Mouse (Mus musculus) limb, embryonic 11.5 days (tissue): ENCODE results near the gene Ncdn. TPM values are rescaled to one million over a fixed set of nuclear protein-coding genes. Genes with fewer than 3 reads are reported as not detected.

Source experiments
- ATAC-seq: fragments of 200-750 bp; cut with Nextera tagmentation; 2 replicates; pipeline ENCODE4 v1.8.0; 2017; ENCODE audit warnings: low read depth; ENCODE audit not compliant: insufficient number of reproducible peaks, low FRiP score, low TSS enrichment
- DNase-seq: peaks from one replicate; pipeline ENCODE4 v3.0.0-alpha.2; 2015; ENCODE audit warnings: low spot score
- H3K27ac ChIP-seq: fragments of 300-500 bp; sonication (generic); replicated peaks from 2 replicates; pipeline ENCODE4 v1.5.1; 2014; ENCODE audit warnings: low read depth, mild to moderate bottlenecking, low read length
- H3K27me3 ChIP-seq: fragments of 300-500 bp; sonication (generic); 2 replicates; pipeline ENCODE4 v1.6.1; 2014; ENCODE audit warnings: mild to moderate bottlenecking, low read length, mixed read lengths; ENCODE audit not compliant: control insufficient read depth, insufficient read depth
- H3K36me3 ChIP-seq: fragments of 300-500 bp; sonication (generic); 2 replicates; pipeline ENCODE4 v1.6.1; 2014; ENCODE audit warnings: mild to moderate bottlenecking, low read length, moderate library complexity, mixed read lengths; ENCODE audit not compliant: control insufficient read depth, insufficient read depth
- H3K4me1 ChIP-seq: fragments of 300-500 bp; sonication (generic); 2 replicates; pipeline ENCODE4 v1.6.1; 2014; ENCODE audit warnings: low read length, mixed read lengths; ENCODE audit not compliant: control insufficient read depth, insufficient read depth
- H3K4me2 ChIP-seq: fragments of 300-500 bp; sonication (generic); 2 replicates; pipeline ENCODE4 v1.6.1; 2014; ENCODE audit warnings: low read depth, mild to moderate bottlenecking, moderate library complexity; ENCODE audit not compliant: severe bottlenecking
- H3K4me3 ChIP-seq: fragments of 300-500 bp; sonication (generic); 2 replicates; pipeline ENCODE4 v1.5.1; 2014; ENCODE audit warnings: low read depth, low read length
- H3K9ac ChIP-seq: fragments of 300-500 bp; sonication (generic); 2 replicates; pipeline ENCODE4 v1.6.1; 2014; ENCODE audit warnings: mild to moderate bottlenecking, low read length
- H3K9me3 ChIP-seq: fragments of 300-500 bp; sonication (generic); 2 replicates; pipeline ENCODE4 v1.6.1; 2016; ENCODE audit warnings: low read length; ENCODE audit not compliant: control insufficient read depth
- WGBS: fragments of 180-500 bp; shearing (Covaris S2); extraction: QIAGEN DNeasy Blood & Tissue Kit; methylation state at CpG from one replicate; pipeline ENCODE4 v1.1.7; 2014; 5-methylcytosine and 5-hydroxymethylcytosine counted together
- polyA plus RNA-seq: library from polyadenylated mRNA; unstranded; fragments of >200 nt; fragmentation: Nextera tagmentation; extraction: Ambion mirVana; gene quantifications from 2 replicates; pipeline ENCODE4 v1.2.1, GENCODE M21; 2014

Gene Ncdn
- polyA plus RNA-seq, 1 experiment from 2014 or later: 25.7 TPM

DNA sequence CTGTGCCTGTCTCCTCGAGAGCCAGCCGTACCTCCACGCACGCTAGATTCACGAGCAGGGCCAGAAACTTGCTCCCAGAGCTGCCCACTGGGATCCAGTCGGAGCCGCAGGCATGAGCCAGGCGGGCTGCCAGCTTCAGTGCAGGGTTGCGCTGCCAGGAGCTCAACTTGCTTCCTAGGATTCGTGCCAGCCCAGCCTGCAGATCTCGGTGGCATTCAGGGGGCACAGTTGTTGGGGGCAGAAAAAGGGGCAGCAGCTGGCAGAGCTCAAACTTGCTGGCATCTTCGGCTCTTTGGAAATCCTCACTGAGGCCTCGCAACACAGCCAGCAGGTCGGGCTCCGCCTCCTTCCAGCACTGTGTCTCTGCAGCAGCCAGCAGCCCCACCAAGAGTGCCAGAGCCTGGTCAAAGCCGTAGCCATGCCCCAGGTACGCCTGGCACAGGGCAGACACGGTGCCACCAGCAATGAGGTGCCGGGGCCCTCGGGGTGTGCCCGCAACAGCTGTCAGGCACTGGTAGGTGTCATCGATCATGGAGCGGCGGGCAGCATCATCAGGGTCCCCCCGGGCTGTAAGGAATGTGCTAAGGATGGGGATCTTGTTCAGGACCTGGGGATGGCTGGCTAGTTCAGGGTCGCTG is 3.1 kb downstream of the Ncdn start:
- H3K9ac ChIP-seq: no peak overlapping the region; the same call in 1 of the 2 replicates
- peaks cover 15% of the 10 kb centered on the region for H3K4me1 ChIP-seq
- H3K27me3 ChIP-seq: no peaks in the 10 kb centered on the region
- H3K9me3 ChIP-seq: no peaks in the 10 kb centered on the region
- no peak for ATAC-seq
- DNase-seq: no peak
- H3K4me3 ChIP-seq: no peak overlapping the region
- no peak overlapping the region for H3K27ac ChIP-seq
- no peak overlapping the region for H3K4me2 ChIP-seq
- H3K36me3 ChIP-seq: peaks cover 14% of the 10 kb centered on the region; the same call in 1 of the 2 replicates
- WGBS: 91% methylated on average over 26 of the region's 26 CpGs

- ATAC-seq (no peak), DNase-seq (no peak)
- Histone ChIP-seq H3K36me3 (peaks cover 18% of the 10 kb centered on the region; the same call in 1 of the 2 replicates), H3K27me3 (no peaks in the 10 kb centered on the region), H3K4me1 (peaks cover 15% of the 10 kb centered on the region), H3K27ac (no peak overlapping the region), H3K4me3 (no peak overlapping the region), H3K9me3 (no peaks in the 10 kb centered on the region), H3K4me2 (no peak overlapping the region), H3K9ac (no peak overlapping the region; the same call in 1 of the 2 replicates)
- WGBS: 91% methylated on average over 11 of the region's 11 CpGs
These were observed 3.7 kb downstream of the Ncdn start for GRCm38 (mm10) chr4:126749553-126749952.

GRCm38 (mm10) chr4:126748381-126748780 is 4.9 kb downstream of the Ncdn start:
- WGBS: 99% methylated on average over 8 of the region's 8 CpGs
- peaks cover 18% of the 10 kb centered on the region; the same call in 1 of the 2 replicates for H3K36me3 ChIP-seq
- peaks cover 24% of the 10 kb centered on the region for H3K4me1 ChIP-seq
- DNase-seq (no peak), ATAC-seq (no peak)
- H3K27me3 ChIP-seq: no peaks in the 10 kb centered on the region
- H3K9me3 ChIP-seq: no peaks in the 10 kb centered on the region
- no peak overlapping the region for H3K27ac ChIP-seq
- no peak overlapping the region for H3K9ac ChIP-seq
- H3K4me2 ChIP-seq: no peak overlapping the region
- H3K4me3 ChIP-seq: no peak overlapping the region

- Histone ChIP-seq H3K9ac (no peak overlapping the region), H3K36me3 (peaks cover 18% of the 10 kb centered on the region; the same call in 1 of the 2 replicates), H3K9me3 (no peaks in the 10 kb centered on the region), H3K4me2 (no peak overlapping the region), H3K4me3 (no peak overlapping the region), H3K27me3 (no peaks in the 10 kb centered on the region), H3K4me1 (peaks cover 15% of the 10 kb centered on the region), H3K27ac (no peak overlapping the region)
- DNase-seq (no peak), ATAC-seq (no peak)
- WGBS: 82% methylated on average over 10 of the region's 10 CpGs
These were observed 6.9 kb downstream of the Ncdn start for GRCm38 (mm10) chr4:126746194-126746840.

- no peak for ATAC-seq
These were observed 7.6 kb downstream of the Ncdn start for GRCm38 (mm10) chr4:126745506-126746193.

DNA sequence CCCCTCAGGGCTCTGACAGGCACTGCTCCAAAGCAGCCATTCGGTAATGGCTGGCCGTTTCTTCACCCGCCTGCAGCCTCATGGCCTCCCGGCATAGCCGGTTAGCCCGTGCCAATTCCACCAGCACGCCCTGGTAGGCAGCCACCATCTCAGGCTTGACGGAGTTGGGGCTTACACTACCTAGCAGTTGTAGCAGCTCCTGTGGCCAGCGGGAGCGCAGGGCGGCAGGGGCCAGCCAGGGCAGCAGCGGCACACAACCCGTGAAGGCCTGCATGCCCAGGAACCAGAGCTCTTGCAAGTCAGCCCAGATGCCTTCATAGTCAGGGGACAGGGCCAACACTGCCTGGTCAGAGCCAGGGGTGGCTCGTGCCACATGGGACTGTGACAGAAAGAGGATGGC is 8.4 kb downstream of the Ncdn start:
- H3K4me2 ChIP-seq: no peak overlapping the region
- 88% methylated on average over 14 of the region's 14 CpGs for WGBS
- no peak for ATAC-seq
- no peak overlapping the region for H3K4me3 ChIP-seq
- H3K9me3 ChIP-seq: no peaks in the 10 kb centered on the region
- H3K27me3 ChIP-seq: no peaks in the 10 kb centered on the region
- peaks cover 15% of the 10 kb centered on the region; the same call in 1 of the 2 replicates for H3K36me3 ChIP-seq
- H3K9ac ChIP-seq: no peak overlapping the region
- no peak for DNase-seq
- H3K4me1 ChIP-seq: peaks cover 15% of the 10 kb centered on the region
- H3K27ac ChIP-seq: no peak overlapping the region

More at GRCm38 (mm10) chr4:126745506-126746193, 7.6 kb downstream of the Ncdn start:
- no peaks in the 10 kb centered on the region for H3K9me3 ChIP-seq
- H3K4me2 ChIP-seq: no peak overlapping the region
- H3K27me3 ChIP-seq: no peaks in the 10 kb centered on the region
- peaks cover 18% of the 10 kb centered on the region; the same call in 1 of the 2 replicates for H3K36me3 ChIP-seq
- H3K27ac ChIP-seq: no peak overlapping the region
- 43% methylated on average over 13 of the region's 13 CpGs for WGBS
- H3K9ac ChIP-seq: no peak overlapping the region
- no peak overlapping the region for H3K4me3 ChIP-seq
- peak; percentile 77 for DNase-seq
- peaks cover 15% of the 10 kb centered on the region for H3K4me1 ChIP-seq

DNA sequence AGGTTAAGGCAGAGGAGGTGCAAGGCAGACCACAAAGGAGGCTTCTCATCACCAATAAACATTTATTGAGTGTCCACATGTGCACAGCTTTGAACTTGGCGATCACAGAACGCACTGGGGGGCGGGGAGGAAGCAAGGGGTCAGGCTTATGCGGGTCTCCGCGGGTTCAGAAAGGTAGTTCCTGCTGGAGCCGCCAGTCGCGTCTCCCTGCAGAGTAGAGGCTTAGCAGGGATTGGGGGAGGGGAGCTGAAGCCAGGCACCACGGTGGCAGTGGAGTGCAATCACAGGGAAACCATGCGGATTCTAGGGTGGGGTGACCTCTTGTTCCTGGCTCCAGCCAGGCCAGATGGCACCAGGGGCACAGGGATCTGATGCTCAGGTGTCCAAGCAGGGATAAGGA is 9.5 kb downstream of the Ncdn start:
- peaks cover 15% of the 10 kb centered on the region for H3K4me1 ChIP-seq
- WGBS: 2% methylated on average over 11 of the region's 11 CpGs
- peaks cover 6% of the 10 kb centered on the region; the same call in 1 of the 2 replicates for H3K27me3 ChIP-seq
- ATAC-seq (0 out of 2 replicates have a peak, but pooled peaks have one; percentile 44), DNase-seq (peak; percentile 58)
- no peaks in the 10 kb centered on the region for H3K9me3 ChIP-seq
- H3K9ac ChIP-seq: no peak overlapping the region
- no peak overlapping the region for H3K27ac ChIP-seq
- no peak overlapping the region for H3K4me2 ChIP-seq
- H3K36me3 ChIP-seq: peaks cover 15% of the 10 kb centered on the region; the same call in 1 of the 2 replicates
- H3K4me3 ChIP-seq: no peak overlapping the region

GRCm38 (mm10) chr4:126742976-126743375 is 10.3 kb downstream of the Ncdn start:
- H3K4me2 ChIP-seq: no peak overlapping the region
- 26% methylated on average over 2 of the region's 2 CpGs for WGBS
- no peaks in the 10 kb centered on the region for H3K9me3 ChIP-seq
- no peak overlapping the region for H3K27ac ChIP-seq
- peaks cover 15% of the 10 kb centered on the region for H3K4me1 ChIP-seq
- no peak overlapping the region for H3K4me3 ChIP-seq
- peaks cover 13% of the 10 kb centered on the region; the same call in 1 of the 2 replicates for H3K27me3 ChIP-seq
- ATAC-seq: no peak
- H3K36me3 ChIP-seq: peaks cover 11% of the 10 kb centered on the region; the same call in 1 of the 2 replicates
- no peak for DNase-seq
- H3K9ac ChIP-seq: no peak overlapping the region
